Mouse (Mus musculus) olfactory bulb, adult 2 months (tissue): ENCODE measurements around the gene Slc6a4.

Experiments
- CTCF ChIP-seq: fragments of 200-500 bp; IDR thresholded peaks from 2 replicates; pipeline ENCODE4 v1.5.1; 2012; ENCODE audit warnings: low read depth, mild to moderate bottlenecking, low read length, moderate library complexity; ENCODE audit not compliant: insufficient read depth
- POLR2A ChIP-seq: fragments of 200-500 bp; IDR thresholded peaks from 2 replicates; pipeline ENCODE4 v1.6.1; 2012; ENCODE audit warnings: mild to moderate bottlenecking, low read depth, low read length, moderate library complexity; ENCODE audit not compliant: insufficient read depth

- TF ChIP-seq CTCF = no peak
- no peak for TF ChIP-seq POLR2A
Observed at GRCm38 (mm10) chr11:77079361-77079760, 81.0 kb downstream of the Slc6a4 start.
